Mouse (Mus musculus): Measurements from ENCODE around the gene Fhad1. TPM values are rescaled to one million over a fixed set of nuclear protein-coding genes. Genes with fewer than 3 reads are reported as not detected.

Fhad1 gene
- polyA plus RNA-seq, 1 experiment = 2.1 TPM

DNA sequence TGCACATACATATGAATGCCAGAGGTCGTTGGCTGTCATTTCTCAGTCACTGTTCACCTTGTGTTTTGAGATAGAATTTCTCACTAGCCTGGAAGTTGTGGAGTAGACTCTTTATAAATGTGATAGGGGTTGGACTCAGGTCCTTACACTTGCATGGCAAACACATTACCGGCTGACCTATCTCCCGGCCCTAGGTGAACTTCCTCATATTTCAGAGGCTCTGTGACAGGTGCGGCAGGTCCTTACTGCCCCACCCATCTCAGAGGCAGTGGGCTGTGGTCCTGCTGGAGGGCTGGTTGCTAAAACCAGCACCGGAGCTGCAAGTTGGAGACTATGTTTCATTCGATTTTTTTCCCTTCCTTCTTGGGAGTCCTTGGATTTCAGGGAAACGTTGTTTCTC, 136.3 kb downstream of the Fhad1 start:
- Histone ChIP-seq H3K4me1 (ENCODE audit: control insufficient read depth, insufficient read depth, low read length) (peaks cover 4% of the 10 kb centered on the region), H3K9ac (ENCODE audit: low read depth, poor library complexity, severe bottlenecking) (no peak overlapping the region), H3K27me3 (ENCODE audit: control insufficient read depth, insufficient read depth, low read length, poor library complexity, severe bottlenecking) (no peaks in the 10 kb centered on the region), H3K9me3 (replicated peaks; ENCODE audit: control insufficient read depth, insufficient read depth, low read length, poor library complexity, severe bottlenecking) (no peaks in the 10 kb centered on the region), H3K36me3 (ENCODE audit: control insufficient read depth, insufficient read depth, low read length, poor library complexity, severe bottlenecking) (no peaks in the 10 kb centered on the region), H3K27ac (ENCODE audit: insufficient read depth, low read length) (no peak overlapping the region), H3K4me3 (ENCODE audit: low read depth, low read length) (no peak overlapping the region)
- TF ChIP-seq POLR2A (IDR thresholded peaks at IDR 0.05; ENCODE audit: insufficient read depth, low read length) (no peak), EP300 (IDR thresholded peaks at IDR 0.05; ENCODE audit: insufficient read depth, low read depth, low read length) (no peak), CTCF (IDR thresholded peaks at IDR 0.05; ENCODE audit: low read depth, low read length) (no peak)

DNA sequence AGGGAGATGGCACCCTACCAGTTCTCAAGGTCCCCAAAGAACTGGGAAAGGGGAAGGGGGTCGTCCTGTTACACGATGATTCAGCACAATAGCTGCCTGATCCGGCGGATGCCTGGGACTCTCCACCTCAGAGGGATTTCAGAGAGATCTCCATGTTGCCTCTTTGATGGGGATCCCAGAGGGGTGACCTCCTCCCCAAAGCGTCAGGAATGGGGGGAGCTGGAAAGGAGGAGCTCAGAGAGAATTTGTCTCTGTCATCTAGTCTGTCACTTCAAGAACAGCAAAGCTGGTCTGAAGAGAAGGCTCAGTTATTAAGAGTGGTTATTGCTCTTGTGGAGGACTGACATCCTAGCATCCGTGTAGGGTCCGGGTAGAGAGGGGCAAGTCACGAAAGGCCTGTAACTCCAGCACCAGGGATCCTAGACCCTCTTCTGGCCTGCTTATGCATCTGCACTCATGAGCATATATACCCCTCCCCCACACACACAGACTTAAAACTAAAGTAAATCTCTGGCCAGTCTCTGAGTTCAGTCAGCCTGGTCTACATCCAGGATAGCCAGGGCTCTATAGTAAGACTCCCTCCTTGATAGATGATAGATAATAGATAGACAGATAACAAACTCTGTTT, 139.3 kb downstream of the Fhad1 start:
- Histone ChIP-seq H3K4me3 (ENCODE audit: low read depth, low read length) (peak overlapping the region; percentile 66), H3K4me1 (ENCODE audit: control insufficient read depth, insufficient read depth, low read length) (peaks cover under 1% of the 10 kb centered on the region), H3K36me3 (ENCODE audit: control insufficient read depth, insufficient read depth, low read length, poor library complexity, severe bottlenecking) (no peaks in the 10 kb centered on the region), H3K9ac (ENCODE audit: low read depth, poor library complexity, severe bottlenecking) (peak overlapping the region; percentile 87; the same call in 1 of the 2 replicates), H3K27ac (ENCODE audit: insufficient read depth, low read length) (no peak overlapping the region), H3K27me3 (ENCODE audit: control insufficient read depth, insufficient read depth, low read length, poor library complexity, severe bottlenecking) (no peaks in the 10 kb centered on the region), H3K9me3 (replicated peaks; ENCODE audit: control insufficient read depth, insufficient read depth, low read length, poor library complexity, severe bottlenecking) (no peaks in the 10 kb centered on the region)
- TF ChIP-seq CTCF (IDR thresholded peaks at IDR 0.05; ENCODE audit: low read depth, low read length) (no peak), EP300 (IDR thresholded peaks at IDR 0.05; ENCODE audit: insufficient read depth, low read depth, low read length) (no peak), POLR2A (IDR thresholded peaks at IDR 0.05; ENCODE audit: insufficient read depth, low read length) (no peak)

DNA sequence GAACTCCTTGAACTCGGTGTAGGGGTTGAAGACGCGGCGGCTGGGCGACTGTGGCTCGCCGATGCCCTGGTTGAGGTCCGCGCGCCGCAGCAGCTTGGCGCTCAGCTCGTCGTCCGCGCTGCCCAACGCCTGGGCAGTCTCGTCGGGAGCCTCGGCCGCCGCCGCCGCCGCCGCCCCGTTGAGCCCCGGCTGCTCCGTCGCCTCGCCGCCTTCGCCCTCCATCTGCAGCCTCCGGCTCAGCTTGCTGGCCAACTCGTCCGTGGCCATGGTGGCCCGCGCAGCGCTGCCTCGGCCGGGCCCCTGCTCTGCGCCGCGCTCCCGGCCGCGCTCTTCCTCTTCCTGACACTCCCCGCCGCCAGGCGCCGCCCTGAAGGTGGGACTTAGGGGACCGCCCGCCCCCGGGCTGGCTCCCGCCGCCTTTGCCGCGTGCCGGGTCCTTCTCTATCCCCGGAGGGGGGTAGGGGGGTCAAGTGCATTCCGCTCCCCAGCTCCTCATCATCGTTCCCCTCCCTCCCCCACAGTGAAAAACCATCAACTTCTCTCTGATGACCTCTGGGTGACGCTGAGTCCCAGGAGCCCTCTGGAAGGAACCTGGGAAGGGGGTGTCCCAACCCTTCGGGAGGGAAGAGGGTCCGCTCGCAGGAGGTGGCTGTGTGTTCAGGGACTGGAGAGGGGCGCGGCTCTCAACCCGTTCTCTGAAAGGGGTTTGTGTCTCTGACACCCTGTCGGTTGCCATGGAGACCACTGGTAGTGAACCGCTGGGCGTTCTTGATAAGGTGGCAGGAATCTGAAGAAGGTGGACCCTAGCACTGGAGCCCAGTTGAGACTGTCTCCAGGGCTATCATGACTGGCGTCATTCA, 140.1 kb downstream of the Fhad1 start, which contains the start of gene Efhd2:
Gene Efhd2, minus strand, starts transcription at position 320 of the 860 bp plus-strand sequence.
- Histone ChIP-seq H3K27me3 (ENCODE audit: control insufficient read depth, insufficient read depth, low read length, poor library complexity, severe bottlenecking) (no peaks in the 10 kb centered on the region), H3K9ac (ENCODE audit: low read depth, poor library complexity, severe bottlenecking) (peak within 1 kb of the TSS; percentile 87), H3K9me3 (replicated peaks; ENCODE audit: control insufficient read depth, insufficient read depth, low read length, poor library complexity, severe bottlenecking) (no peaks in the 10 kb centered on the region), H3K4me3 (ENCODE audit: low read depth, low read length) (peak within 1 kb of the TSS; percentile 79), H3K27ac (ENCODE audit: insufficient read depth, low read length) (no peak within 1 kb of the TSS), H3K36me3 (ENCODE audit: control insufficient read depth, insufficient read depth, low read length, poor library complexity, severe bottlenecking) (no peaks in the 10 kb centered on the region), H3K4me1 (ENCODE audit: control insufficient read depth, insufficient read depth, low read length) (no peaks in the 10 kb centered on the region)
- TF ChIP-seq EP300 (IDR thresholded peaks at IDR 0.05; ENCODE audit: insufficient read depth, low read depth, low read length) (no peak), POLR2A (IDR thresholded peaks at IDR 0.05; ENCODE audit: insufficient read depth, low read length) (no peak)

DNA sequence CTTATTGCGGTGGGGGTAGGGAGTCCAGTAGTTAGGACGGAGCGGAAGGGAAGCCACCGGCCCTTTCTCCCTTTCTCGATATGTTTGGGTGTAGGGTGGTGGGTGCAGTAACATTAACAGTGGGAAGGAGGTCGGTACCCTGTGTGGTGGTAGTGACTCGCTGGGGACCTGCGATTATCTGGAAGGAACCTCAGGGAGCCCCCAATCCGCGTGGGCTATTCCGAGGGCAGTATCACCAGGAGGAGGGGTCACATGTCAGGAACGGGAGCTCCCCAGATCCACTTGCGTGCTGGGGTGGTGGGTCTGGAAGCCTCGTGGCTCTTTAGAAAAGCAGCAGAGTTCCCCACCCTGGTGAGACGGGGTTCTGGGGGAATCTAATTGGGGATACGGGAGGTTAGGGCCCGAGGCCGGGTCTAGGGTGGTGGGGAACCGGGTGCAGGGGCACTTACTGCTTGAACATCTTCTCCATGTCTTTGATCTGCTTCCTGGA, 140.7 kb downstream of the Fhad1 start:
- peak overlapping the region; percentile 79 for H3K4me3 ChIP-seq (ENCODE audit: low read depth, low read length)
- peak overlapping the region; percentile 87 for H3K9ac ChIP-seq (ENCODE audit: low read depth, poor library complexity, severe bottlenecking)
- H3K36me3 ChIP-seq (ENCODE audit: control insufficient read depth, insufficient read depth, low read length, poor library complexity, severe bottlenecking) = no peaks in the 10 kb centered on the region
- H3K4me1 ChIP-seq (ENCODE audit: control insufficient read depth, insufficient read depth, low read length) = no peaks in the 10 kb centered on the region
- H3K9me3 ChIP-seq (replicated peaks; ENCODE audit: control insufficient read depth, insufficient read depth, low read length, poor library complexity, severe bottlenecking) = no peaks in the 10 kb centered on the region
- no peak overlapping the region for H3K27ac ChIP-seq (ENCODE audit: insufficient read depth, low read length)
- TF ChIP-seq EP300 (IDR thresholded peaks at IDR 0.05; ENCODE audit: insufficient read depth, low read depth, low read length) (no peak), CTCF (IDR thresholded peaks at IDR 0.05; ENCODE audit: low read depth, low read length) (no peak), POLR2A (IDR thresholded peaks at IDR 0.05; ENCODE audit: insufficient read depth, low read length) (no peak)
- no peaks in the 10 kb centered on the region for H3K27me3 ChIP-seq (ENCODE audit: control insufficient read depth, insufficient read depth, low read length, poor library complexity, severe bottlenecking)

DNA sequence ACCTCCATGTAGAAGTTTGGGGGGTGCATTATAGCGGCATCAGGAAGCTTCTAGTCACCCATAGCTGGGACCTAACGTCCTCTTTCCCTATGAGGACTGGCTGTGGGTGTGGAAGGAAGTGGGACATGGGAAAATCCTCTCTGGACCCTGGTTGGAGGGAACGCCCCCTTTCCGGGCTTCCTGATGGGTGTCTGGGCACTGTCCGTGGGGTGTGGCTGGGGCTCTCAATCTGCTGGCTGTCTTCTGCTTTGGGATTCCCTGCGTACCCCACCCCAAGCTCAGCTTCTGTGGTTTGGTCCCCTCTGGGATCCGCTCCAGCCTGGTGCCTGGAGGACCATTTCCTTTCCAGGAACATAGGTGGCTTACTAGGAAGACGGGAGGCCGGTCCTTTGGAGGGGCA, 141.9 kb downstream of the Fhad1 start:
- Histone ChIP-seq H3K36me3 (ENCODE audit: control insufficient read depth, insufficient read depth, low read length, poor library complexity, severe bottlenecking) (no peaks in the 10 kb centered on the region), H3K27ac (ENCODE audit: insufficient read depth, low read length) (no peak overlapping the region), H3K27me3 (ENCODE audit: control insufficient read depth, insufficient read depth, low read length, poor library complexity, severe bottlenecking) (no peaks in the 10 kb centered on the region), H3K9ac (ENCODE audit: low read depth, poor library complexity, severe bottlenecking) (no peak overlapping the region), H3K4me3 (ENCODE audit: low read depth, low read length) (no peak overlapping the region), H3K4me1 (ENCODE audit: control insufficient read depth, insufficient read depth, low read length) (no peaks in the 10 kb centered on the region), H3K9me3 (replicated peaks; ENCODE audit: control insufficient read depth, insufficient read depth, low read length, poor library complexity, severe bottlenecking) (no peaks in the 10 kb centered on the region)
- TF ChIP-seq EP300 (IDR thresholded peaks at IDR 0.05; ENCODE audit: insufficient read depth, low read depth, low read length) (no peak), CTCF (IDR thresholded peaks at IDR 0.05; ENCODE audit: low read depth, low read length) (no peak), POLR2A (IDR thresholded peaks at IDR 0.05; ENCODE audit: insufficient read depth, low read length) (no peak)

DNA sequence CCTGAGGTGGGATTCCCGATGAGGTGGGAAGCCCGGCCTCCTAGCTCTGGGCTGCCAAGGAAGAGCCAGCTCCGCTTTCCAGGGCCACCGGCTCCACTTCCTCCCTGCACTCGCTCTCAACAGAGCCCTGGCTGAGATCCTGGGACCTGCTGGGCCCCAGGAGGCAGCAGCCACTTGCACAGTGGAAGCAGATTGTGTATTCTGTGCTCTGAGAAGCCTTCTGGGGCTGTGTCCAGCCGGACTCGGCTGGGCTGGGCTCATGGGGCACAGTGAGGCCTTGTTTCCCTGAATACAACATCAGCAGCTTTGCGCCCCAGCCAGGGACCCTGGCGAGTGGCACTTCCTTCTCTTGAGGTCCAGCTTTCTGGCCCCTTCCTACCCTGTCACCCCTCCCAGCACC, 143.0 kb downstream of the Fhad1 start:
- Histone ChIP-seq H3K27ac (ENCODE audit: insufficient read depth, low read length) (no peak overlapping the region), H3K9me3 (replicated peaks; ENCODE audit: control insufficient read depth, insufficient read depth, low read length, poor library complexity, severe bottlenecking) (no peaks in the 10 kb centered on the region), H3K9ac (ENCODE audit: low read depth, poor library complexity, severe bottlenecking) (no peak overlapping the region), H3K36me3 (ENCODE audit: control insufficient read depth, insufficient read depth, low read length, poor library complexity, severe bottlenecking) (no peaks in the 10 kb centered on the region), H3K4me1 (ENCODE audit: control insufficient read depth, insufficient read depth, low read length) (peaks cover 5% of the 10 kb centered on the region), H3K27me3 (ENCODE audit: control insufficient read depth, insufficient read depth, low read length, poor library complexity, severe bottlenecking) (no peaks in the 10 kb centered on the region), H3K4me3 (ENCODE audit: low read depth, low read length) (no peak overlapping the region)
- TF ChIP-seq CTCF (IDR thresholded peaks at IDR 0.05; ENCODE audit: low read depth, low read length) = no peak

Measured in ES-Bruce4 (cell line).